Mouse (Mus musculus): ENCODE results near the gene Irs3. TPM values are rescaled to one million over a fixed set of nuclear protein-coding genes. Genes with fewer than 3 reads are reported as not detected.
A peak's percentile ranks its signal among the peaks of the same experiment; 100 is the strongest.

Irs3 gene
- 0.13 and 0.21 TPM in 2 replicates for polyA plus RNA-seq (2015; fragmentation: Nextera tagmentation; extraction: Ambion mirVana)

DNA sequence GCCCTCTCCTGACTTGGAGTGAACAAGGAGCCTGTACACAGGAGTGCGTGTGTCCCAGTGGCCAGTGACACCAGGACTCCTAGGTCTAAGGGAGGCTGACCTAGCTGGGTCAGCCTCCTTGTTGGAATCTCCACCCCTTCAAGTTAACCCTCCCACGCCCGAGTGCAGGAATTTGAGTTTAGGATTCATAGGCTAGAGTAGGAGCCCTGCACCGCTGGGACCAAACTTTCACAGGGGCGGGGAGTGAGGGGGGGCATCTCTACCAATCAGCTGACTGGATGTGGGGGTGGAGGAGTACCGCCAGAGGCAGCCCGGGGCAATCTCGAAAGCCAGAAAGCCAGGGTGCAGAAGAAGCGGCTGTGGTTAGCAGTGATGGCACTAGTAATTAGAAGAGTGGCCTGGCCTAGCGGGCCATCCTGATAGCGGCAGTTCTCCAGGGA, at the start of gene Irs3:
TSS of gene Irs3 (minus strand) at position 63 of the 440 bp plus-strand sequence.
- Histone ChIP-seq H3K36me3 (peaks cover 3% of the 10 kb centered on the region), H3K9me3 (replicated peaks) (no peaks in the 10 kb centered on the region), H3K4me2 (peak within 1 kb of the TSS; percentile 76), H3K27me3 (peaks cover 34% of the 10 kb centered on the region), H3K27ac (no peak within 1 kb of the TSS), H3K4me1 (replicated peaks) (peaks cover 38% of the 10 kb centered on the region), H3K9ac (peak within 1 kb of the TSS; percentile 35; the same call in 1 of the 2 replicates), H3K4me3 (peak within 1 kb of the TSS; percentile 48)
- WGBS: 20% methylated on average over 11 of the region's 11 CpGs
- ATAC-seq (replicated peaks; ENCODE audit: insufficient number of reproducible peaks, insufficient read depth, low FRiP score, low read depth): no peak

DNA sequence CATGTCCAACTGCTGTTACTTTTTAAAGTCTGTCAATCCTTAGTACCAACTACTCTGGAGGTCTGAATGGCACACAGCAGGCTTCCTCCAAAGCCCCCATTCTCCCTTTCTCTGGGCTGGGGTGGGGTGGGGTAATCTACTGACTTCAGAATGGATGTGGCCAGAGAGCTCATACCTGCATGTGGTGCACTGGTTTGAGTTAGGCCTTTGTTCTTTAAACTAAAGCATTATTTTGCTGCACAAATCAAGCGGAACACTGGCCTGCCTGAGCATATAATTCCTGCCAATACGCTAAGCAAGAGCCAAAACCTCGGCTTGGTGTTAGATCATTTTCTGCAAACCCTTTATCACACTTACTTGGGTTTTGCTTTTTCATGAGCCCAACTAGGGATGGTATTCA, 49.3 kb upstream of the Irs3 start:
- no peaks in the 10 kb centered on the region for H3K36me3 ChIP-seq
- 0 out of 2 replicates have a peak, but pooled peaks cover 5% of the 10 kb centered on the region for H3K4me1 ChIP-seq (replicated peaks)
- no peak for ATAC-seq (replicated peaks; ENCODE audit: insufficient number of reproducible peaks, insufficient read depth, low FRiP score, low read depth)
- no peak overlapping the region for H3K9ac ChIP-seq
- no peaks in the 10 kb centered on the region for H3K27me3 ChIP-seq
- 76% methylated on average over 3 of the region's 3 CpGs for WGBS
- no peak overlapping the region for H3K4me3 ChIP-seq
- H3K9me3 ChIP-seq (replicated peaks): no peaks in the 10 kb centered on the region
- no peak overlapping the region for H3K4me2 ChIP-seq
- H3K27ac ChIP-seq: no peak overlapping the region

DNA sequence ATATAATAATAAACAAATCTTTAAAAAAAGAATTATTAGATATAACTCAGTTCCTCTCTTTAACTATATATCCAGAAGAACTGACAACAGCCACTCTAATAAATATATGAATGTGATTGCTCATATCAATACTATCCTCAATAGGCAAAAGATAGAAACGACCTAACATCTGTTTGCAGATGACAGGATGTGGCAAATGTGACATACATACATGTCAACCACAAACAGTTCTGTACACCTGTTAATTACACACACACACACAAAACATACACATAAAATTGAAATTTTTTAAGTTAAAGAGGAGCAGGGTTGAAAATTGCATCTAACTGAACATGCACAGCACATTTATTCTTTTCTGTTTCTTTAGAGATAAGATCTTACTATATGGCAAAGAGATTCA, 46.4 kb upstream of the Irs3 start:
- H3K36me3 ChIP-seq: no peaks in the 10 kb centered on the region
- ATAC-seq (replicated peaks; ENCODE audit: insufficient number of reproducible peaks, insufficient read depth, low FRiP score, low read depth): no peak
- H3K4me2 ChIP-seq: no peak overlapping the region
- H3K9me3 ChIP-seq (replicated peaks): no peaks in the 10 kb centered on the region
- no peak overlapping the region for H3K9ac ChIP-seq
- 60% methylated on average over 1 of the region's 1 CpGs for WGBS
- no peaks in the 10 kb centered on the region for H3K27me3 ChIP-seq
- H3K4me3 ChIP-seq: no peak overlapping the region
- H3K4me1 ChIP-seq (replicated peaks): 0 out of 2 replicates have a peak, but pooled peaks cover 4% of the 10 kb centered on the region
- H3K27ac ChIP-seq: no peak overlapping the region

DNA sequence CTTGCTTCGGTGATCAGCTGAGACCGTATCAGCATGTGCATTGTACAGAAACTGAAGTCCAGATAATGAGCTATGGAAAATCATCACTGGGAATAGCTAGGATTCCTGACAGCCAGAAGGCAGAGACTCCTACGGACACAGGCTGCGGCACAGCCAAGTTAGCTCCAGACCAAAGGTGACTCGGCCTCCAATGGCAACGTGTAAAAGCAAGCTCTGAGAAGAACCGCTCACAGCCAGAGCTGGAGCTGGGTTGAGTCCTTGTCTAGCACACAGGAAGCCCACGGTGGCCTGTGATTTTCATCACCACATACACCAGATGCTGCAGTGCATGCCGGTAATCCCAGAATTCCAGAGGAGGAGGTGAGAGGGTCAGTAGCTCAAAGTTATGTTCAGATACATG, 45.0 kb upstream of the Irs3 start:
- no peak overlapping the region for H3K9ac ChIP-seq
- H3K4me1 ChIP-seq (replicated peaks): 0 out of 2 replicates have a peak, but pooled peaks cover 4% of the 10 kb centered on the region
- peak overlapping the region; percentile 27; the same call in 1 of the 2 replicates for H3K4me2 ChIP-seq
- no peaks in the 10 kb centered on the region for H3K9me3 ChIP-seq (replicated peaks)
- no peaks in the 10 kb centered on the region for H3K27me3 ChIP-seq
- no peaks in the 10 kb centered on the region for H3K36me3 ChIP-seq
- peak overlapping the region; percentile 49 for H3K27ac ChIP-seq
- WGBS: 28% methylated on average over 9 of the region's 9 CpGs
- ATAC-seq (replicated peaks; ENCODE audit: insufficient number of reproducible peaks, insufficient read depth, low FRiP score, low read depth): no peak
- no peak overlapping the region for H3K4me3 ChIP-seq

DNA sequence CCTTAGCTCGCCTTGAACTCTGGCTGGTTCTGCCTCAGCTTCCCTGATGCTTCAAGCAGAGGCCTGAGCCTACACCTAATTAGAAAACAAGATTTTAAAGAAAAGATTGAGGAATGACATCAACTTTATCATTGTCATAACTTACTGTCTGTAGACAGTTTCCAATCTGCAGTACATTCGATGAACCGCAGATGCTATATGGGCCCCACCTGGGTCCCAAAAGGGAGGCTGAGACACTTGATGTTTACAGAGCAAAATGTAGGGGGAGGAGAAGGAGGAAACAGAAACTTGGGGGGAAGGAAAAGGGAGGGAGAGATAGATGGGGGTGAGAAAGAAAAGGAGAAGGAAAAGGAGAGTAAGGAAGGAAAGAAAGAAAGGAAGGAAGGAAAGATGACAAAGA, 44.5 kb upstream of the Irs3 start:
- Histone ChIP-seq H3K36me3 (no peaks in the 10 kb centered on the region), H3K27ac (0 out of 2 replicates have a peak overlapping the region, but pooled peaks have one; percentile 49), H3K4me2 (no peak overlapping the region), H3K4me1 (replicated peaks) (0 out of 2 replicates have a peak, but pooled peaks cover 6% of the 10 kb centered on the region), H3K27me3 (no peaks in the 10 kb centered on the region), H3K9ac (no peak overlapping the region), H3K9me3 (replicated peaks) (no peaks in the 10 kb centered on the region), H3K4me3 (no peak overlapping the region)
- WGBS: 80% methylated on average over 3 of the region's 3 CpGs
- no peak for ATAC-seq (replicated peaks; ENCODE audit: insufficient number of reproducible peaks, insufficient read depth, low FRiP score, low read depth)

DNA sequence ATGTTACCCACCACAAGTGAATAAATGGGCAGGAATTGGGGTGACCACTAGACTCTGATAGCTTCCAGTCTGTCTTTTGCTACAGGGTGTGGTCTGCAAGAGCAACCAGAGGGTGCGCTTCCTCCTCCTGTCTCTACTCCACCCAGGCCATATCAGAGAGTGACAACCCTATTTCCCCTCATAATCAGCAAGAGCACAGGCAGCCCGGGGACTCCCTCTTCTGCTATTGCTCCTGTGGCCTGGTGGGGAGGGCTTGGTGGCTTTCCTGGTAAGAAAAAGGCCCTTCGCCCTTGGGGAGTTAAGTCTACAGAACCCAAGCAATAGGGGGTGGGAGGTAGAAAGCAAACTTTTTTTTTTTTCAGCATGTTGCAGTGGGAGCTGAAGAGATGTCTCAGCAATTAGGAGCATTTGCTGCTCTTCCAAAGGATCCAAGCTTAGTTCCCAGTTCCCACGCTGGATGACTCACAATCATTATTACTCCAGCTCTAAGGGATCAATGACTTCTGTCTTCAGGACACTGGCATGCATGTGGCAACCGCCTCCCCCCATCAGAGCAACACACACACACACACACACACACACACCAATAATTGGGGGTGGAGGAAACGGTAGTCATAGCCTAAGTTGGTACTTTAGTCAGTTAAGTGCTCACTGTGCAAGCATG, 40.7 kb upstream of the Irs3 start:
- H3K36me3 ChIP-seq: no peaks in the 10 kb centered on the region
- no peak overlapping the region for H3K9ac ChIP-seq
- no peaks in the 10 kb centered on the region for H3K27me3 ChIP-seq
- no peaks in the 10 kb centered on the region for H3K9me3 ChIP-seq (replicated peaks)
- no peak for ATAC-seq (replicated peaks; ENCODE audit: insufficient number of reproducible peaks, insufficient read depth, low FRiP score, low read depth)
- no peak overlapping the region for H3K27ac ChIP-seq
- WGBS: 73% methylated on average over 6 of the region's 6 CpGs
- no peak overlapping the region for H3K4me2 ChIP-seq
- no peak overlapping the region for H3K4me3 ChIP-seq
- H3K4me1 ChIP-seq (replicated peaks): peaks cover 19% of the 10 kb centered on the region

DNA sequence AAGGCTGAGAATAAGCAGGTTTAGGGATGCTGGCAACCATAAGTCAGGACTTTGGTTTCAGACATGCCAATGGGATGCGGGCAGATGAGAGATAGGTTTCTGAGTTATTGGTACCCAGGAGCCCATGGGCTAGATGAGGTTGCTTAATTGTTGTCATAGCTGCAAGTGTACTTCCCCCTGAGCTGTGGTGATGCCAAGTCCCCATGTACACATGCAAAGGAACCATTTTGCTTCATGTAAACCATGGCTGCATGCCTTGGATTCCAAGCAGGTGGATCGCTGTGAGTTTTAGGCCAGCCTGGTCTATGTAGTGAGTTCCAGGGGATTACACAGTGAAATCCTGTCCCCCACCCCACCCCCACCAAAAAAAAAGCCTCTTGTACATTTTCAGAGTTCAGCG, 40.1 kb upstream of the Irs3 start:
- Histone ChIP-seq H3K9me3 (replicated peaks) (no peaks in the 10 kb centered on the region), H3K4me3 (no peak overlapping the region), H3K9ac (no peak overlapping the region), H3K27ac (no peak overlapping the region), H3K4me1 (replicated peaks) (peaks cover 18% of the 10 kb centered on the region), H3K27me3 (no peaks in the 10 kb centered on the region), H3K36me3 (no peaks in the 10 kb centered on the region), H3K4me2 (no peak overlapping the region)
- ATAC-seq (replicated peaks; ENCODE audit: insufficient number of reproducible peaks, insufficient read depth, low FRiP score, low read depth): no peak
- 91% methylated on average over 3 of the region's 3 CpGs for WGBS

DNA sequence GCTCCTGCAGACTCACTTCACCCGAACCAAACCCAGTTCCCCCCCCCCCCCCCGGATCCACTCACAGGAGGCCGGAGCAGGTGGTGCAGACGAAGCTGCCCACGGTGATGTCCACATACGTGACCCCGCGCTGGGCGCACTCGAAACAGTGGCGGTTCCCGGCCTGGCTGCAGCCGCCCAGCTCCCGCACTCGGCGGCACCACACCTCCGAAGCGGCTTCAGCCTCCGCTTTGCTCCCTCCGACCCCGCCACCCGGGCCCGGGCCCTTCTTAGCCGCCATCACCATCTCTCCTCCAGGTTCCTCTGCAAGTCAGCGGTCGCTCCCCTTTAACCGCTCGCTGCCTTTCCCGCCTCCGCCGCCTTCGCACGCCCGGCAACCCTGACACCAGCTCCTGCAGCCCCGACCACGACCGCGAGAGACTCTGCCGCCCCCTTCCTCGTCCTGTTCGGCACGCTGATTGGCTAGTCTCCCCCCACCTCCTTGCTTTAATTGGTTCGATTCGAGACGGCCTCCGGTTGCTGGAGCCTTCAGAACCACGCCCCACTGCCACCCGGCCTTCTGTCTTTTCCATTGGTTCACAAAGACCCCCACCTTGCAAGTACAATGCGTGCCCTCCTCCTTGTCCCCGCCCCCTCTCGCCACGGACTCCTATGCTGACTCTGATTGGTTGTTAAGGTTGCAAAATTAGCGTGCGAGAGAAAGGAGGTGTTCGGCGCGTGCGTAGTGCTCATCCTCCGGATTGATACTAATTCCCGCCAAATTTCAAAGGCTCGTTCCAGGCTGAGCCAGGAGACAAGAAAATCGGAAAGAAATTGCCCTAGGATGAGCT, 39.0 kb upstream of the Irs3 start, which contains the start of gene Agfg2:
TSS of gene Agfg2 (minus strand) at position 433 of the 830 bp plus-strand sequence.
- ATAC-seq (replicated peaks; ENCODE audit: insufficient number of reproducible peaks, insufficient read depth, low FRiP score, low read depth): peak; percentile 98
- no peaks in the 10 kb centered on the region for H3K9me3 ChIP-seq (replicated peaks)
- H3K27me3 ChIP-seq: no peaks in the 10 kb centered on the region
- peak within 1 kb of the TSS; percentile 88 for H3K4me2 ChIP-seq
- WGBS: under 1% methylated on average over 62 of the region's 62 CpGs
- no peaks in the 10 kb centered on the region for H3K36me3 ChIP-seq
- peak within 1 kb of the TSS; percentile 68 for H3K4me3 ChIP-seq
- H3K9ac ChIP-seq: peak within 1 kb of the TSS; percentile 69
- H3K27ac ChIP-seq: peak within 1 kb of the TSS; percentile 74
- peaks cover 16% of the 10 kb centered on the region for H3K4me1 ChIP-seq (replicated peaks)

DNA sequence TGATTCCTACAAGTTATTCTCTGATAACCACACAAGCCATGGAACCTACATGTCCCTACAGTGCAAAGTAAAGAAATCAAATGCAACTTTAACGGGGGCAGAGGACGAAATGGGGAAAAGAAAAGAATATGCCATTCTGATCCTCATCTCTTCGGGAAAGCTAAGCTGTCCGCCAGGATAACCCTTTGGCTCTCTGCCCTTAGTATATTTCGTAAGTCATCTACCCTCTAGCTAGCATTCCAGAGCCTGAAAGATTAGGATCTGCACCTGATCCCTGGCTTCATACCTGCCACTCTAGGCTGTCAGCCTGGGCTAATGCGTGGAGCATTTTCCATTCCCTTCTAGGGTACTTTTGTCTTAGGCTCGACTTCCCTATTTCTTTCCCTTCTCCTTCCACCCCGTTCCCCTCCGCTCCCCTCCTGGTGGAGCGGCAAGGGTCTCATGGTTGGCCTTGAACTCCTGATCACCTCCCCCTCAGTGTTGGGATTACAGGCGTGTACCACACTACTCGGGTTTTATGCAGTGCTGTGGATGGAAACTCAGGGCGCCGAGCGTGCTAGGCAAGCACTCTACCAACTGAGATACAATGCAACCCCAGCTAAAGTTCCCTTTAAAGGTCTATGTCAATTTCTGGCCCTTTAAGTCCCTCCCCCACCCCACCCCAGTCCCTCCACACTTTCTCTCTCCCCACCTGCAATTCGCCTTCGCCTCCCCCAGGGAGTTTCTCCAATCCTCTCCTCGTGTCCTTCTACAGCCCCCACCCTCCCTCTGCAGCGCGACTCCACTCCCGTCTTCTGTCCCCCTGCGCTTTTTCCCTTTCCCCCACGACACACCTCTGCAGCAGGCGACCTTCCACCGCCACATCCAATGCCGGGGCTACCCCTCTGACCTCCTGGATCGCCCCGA, 38.1 kb upstream of the Irs3 start:
- Histone ChIP-seq H3K36me3 (no peaks in the 10 kb centered on the region; the same call in 1 of the 2 replicates), H3K27ac (peak overlapping the region; percentile 74), H3K9me3 (replicated peaks) (no peaks in the 10 kb centered on the region), H3K4me3 (peak overlapping the region; percentile 68), H3K27me3 (no peaks in the 10 kb centered on the region), H3K4me1 (replicated peaks) (peaks cover 16% of the 10 kb centered on the region), H3K9ac (peak overlapping the region; percentile 69), H3K4me2 (peak overlapping the region; percentile 88)
- 8% methylated on average over 28 of the region's 28 CpGs for WGBS
- ATAC-seq (replicated peaks; ENCODE audit: insufficient number of reproducible peaks, insufficient read depth, low FRiP score, low read depth): peak; percentile 7; the same call in 1 of the 2 replicates

DNA sequence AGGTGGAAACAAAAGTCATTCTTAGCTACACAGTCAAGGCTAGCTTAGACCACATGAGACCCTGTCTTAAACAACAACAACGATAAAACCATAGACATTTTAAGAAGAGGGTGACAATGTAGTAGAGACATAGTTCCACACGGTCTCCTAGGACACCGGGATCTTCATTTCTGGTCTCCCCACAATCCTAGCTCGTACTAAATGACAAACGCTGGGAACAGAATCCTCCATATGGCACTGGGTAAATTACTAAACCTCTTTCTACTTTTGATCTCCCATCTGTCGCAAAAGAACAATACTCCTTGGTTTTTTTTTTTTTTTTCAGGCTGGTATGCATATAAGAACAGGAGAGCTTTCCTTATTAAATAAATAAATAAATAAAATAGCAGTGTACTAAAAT, 37.0 kb upstream of the Irs3 start:
- Histone ChIP-seq H3K4me2 (peak overlapping the region; percentile 88; the same call in 1 of the 2 replicates), H3K9ac (no peak overlapping the region), H3K4me1 (replicated peaks) (peaks cover 16% of the 10 kb centered on the region), H3K27me3 (no peaks in the 10 kb centered on the region), H3K9me3 (replicated peaks) (no peaks in the 10 kb centered on the region), H3K27ac (no peak overlapping the region), H3K36me3 (no peaks in the 10 kb centered on the region; the same call in 1 of the 2 replicates), H3K4me3 (no peak overlapping the region)
- 88% methylated on average over 6 of the region's 6 CpGs for WGBS
- no peak for ATAC-seq (replicated peaks; ENCODE audit: insufficient number of reproducible peaks, insufficient read depth, low FRiP score, low read depth)

All from heart, embryonic 15.5 days (tissue).